Mouse (Mus musculus) heart, adult 2 months (tissue): ENCODE data around the gene Itgb5.

Source experiments
- CTCF ChIP-seq: fragments of 200-600 bp; IDR thresholded peaks from 2 replicates; pipeline ENCODE4 v1.8.1; 2022; ENCODE audit warnings: antibody characterized with exemption, mild to moderate bottlenecking, moderate library complexity
- EP300 ChIP-seq: fragments of 200-500 bp; IDR thresholded peaks from 2 replicates; pipeline ENCODE4 v1.6.1; 2011; ENCODE audit warnings: low read depth, low read length, control low read depth; ENCODE audit not compliant: insufficient read depth
- POLR2A ChIP-seq: fragments of 200-500 bp; IDR thresholded peaks from 2 replicates; pipeline ENCODE4 v1.6.1; 2011; ENCODE audit warnings: mild to moderate bottlenecking, low read depth, low read length, control low read depth; ENCODE audit not compliant: insufficient read depth

DNA sequence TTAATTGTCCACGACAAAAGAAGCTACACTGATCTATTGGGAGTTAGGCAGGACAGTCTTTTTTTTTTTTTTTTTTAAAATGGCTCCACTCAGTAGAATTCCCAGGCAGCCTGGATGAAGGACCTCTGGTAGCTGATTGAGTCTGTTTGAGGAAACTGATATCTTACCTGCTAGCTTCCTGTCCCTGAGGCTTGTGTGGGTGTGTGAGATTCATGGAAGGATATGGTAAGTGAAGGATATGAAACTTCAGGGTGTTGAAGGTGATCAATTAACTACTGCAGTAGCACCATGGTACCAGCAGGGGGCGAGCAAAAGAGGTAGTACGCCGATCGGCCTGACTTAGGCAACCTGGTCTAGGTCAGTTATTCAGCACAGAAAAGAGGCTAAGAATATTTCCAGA, 166.6 kb downstream of the Itgb5 start:
- TF ChIP-seq CTCF (peak; percentile 86), POLR2A (no peak), EP300 (no peak)
